Mouse (Mus musculus): ENCODE measurements around the gene Slc16a6. TPM values are rescaled to one million over a fixed set of nuclear protein-coding genes. Genes with fewer than 3 reads are reported as not detected.

Slc16a6 gene
- total and polyA plus RNA-seq, 3 experiments: 1.8 to 8.2 (median 4.9) TPM

- no peak for DNase-seq
- TF ChIP-seq CTCF (IDR thresholded peaks at IDR 0.05) (no peak), POLR2A (IDR thresholded peaks at IDR 0.05; ENCODE audit: insufficient read depth, low read depth, low read length) (no peak), EP300 (IDR thresholded peaks at IDR 0.05; ENCODE audit: insufficient read depth, low read depth, low read length) (no peak)
Observed at GRCm38 (mm10) chr11:109414802-109415201, 58.6 kb downstream of the Slc16a6 start.

GRCm38 (mm10) chr11:109413617-109414016 lies 59.8 kb downstream of the Slc16a6 start, which contains the start of gene 9930022D16Rik:
Gene 9930022D16Rik (plus strand): TSS chr11:109413917.
- 52% methylated on average over 6 of the region's 6 CpGs for WGBS
- no peaks in the 10 kb centered on the region for H3K27me3 ChIP-seq (ENCODE audit: control insufficient read depth, insufficient read depth, low read length)
- TF ChIP-seq POLR2A (IDR thresholded peaks at IDR 0.05; ENCODE audit: insufficient read depth, low read depth, low read length) (no peak), CTCF (IDR thresholded peaks at IDR 0.05) (no peak), EP300 (IDR thresholded peaks at IDR 0.05; ENCODE audit: insufficient read depth, low read depth, low read length) (no peak)
- H3K9ac ChIP-seq (ENCODE audit: low read depth, low read length): no peak within 1 kb of the TSS
- intact Hi-C loops (cut with DNase I): no loop called here
- H3K4me3 ChIP-seq: no peak within 1 kb of the TSS
- DNase-seq: no peak
- no peak within 1 kb of the TSS for H3K27ac ChIP-seq
- no peaks in the 10 kb centered on the region for H3K79me2 ChIP-seq (replicated peaks; ENCODE audit: control insufficient read depth, insufficient read depth, low read length)
- no peaks in the 10 kb centered on the region for H3K4me1 ChIP-seq (ENCODE audit: control insufficient read depth, insufficient read depth, low read length)
- no peaks in the 10 kb centered on the region for H3K36me3 ChIP-seq (ENCODE audit: control insufficient read depth, insufficient read depth, low read length)

More at GRCm38 (mm10) chr11:109414802-109415201, 58.6 kb downstream of the Slc16a6 start:
- Histone ChIP-seq H3K4me3 (no peak overlapping the region), H3K36me3 (ENCODE audit: control insufficient read depth, insufficient read depth, low read length) (no peaks in the 10 kb centered on the region), H3K9ac (ENCODE audit: low read depth, low read length) (no peak overlapping the region), H3K27me3 (ENCODE audit: control insufficient read depth, insufficient read depth, low read length) (no peaks in the 10 kb centered on the region), H3K27ac (no peak overlapping the region), H3K4me1 (ENCODE audit: control insufficient read depth, insufficient read depth, low read length) (no peaks in the 10 kb centered on the region), H3K79me2 (replicated peaks; ENCODE audit: control insufficient read depth, insufficient read depth, low read length) (no peaks in the 10 kb centered on the region)
- 95% methylated on average over 5 of the region's 5 CpGs for WGBS
- intact Hi-C loops (cut with DNase I): no loop called here

- Histone ChIP-seq H3K4me1 (ENCODE audit: control insufficient read depth, insufficient read depth, low read length) (no peaks in the 10 kb centered on the region), H3K36me3 (ENCODE audit: control insufficient read depth, insufficient read depth, low read length) (no peaks in the 10 kb centered on the region), H3K27me3 (ENCODE audit: control insufficient read depth, insufficient read depth, low read length) (no peaks in the 10 kb centered on the region), H3K79me2 (replicated peaks; ENCODE audit: control insufficient read depth, insufficient read depth, low read length) (no peaks in the 10 kb centered on the region), H3K27ac (no peak overlapping the region), H3K4me3 (no peak overlapping the region), H3K9ac (ENCODE audit: low read depth, low read length) (no peak overlapping the region)
- DNase-seq: no peak
- intact Hi-C loops (cut with DNase I): no loop called here
- WGBS: 81% methylated on average over 15 of the region's 15 CpGs
- TF ChIP-seq EP300 (IDR thresholded peaks at IDR 0.05; ENCODE audit: insufficient read depth, low read depth, low read length) (no peak), CTCF (IDR thresholded peaks at IDR 0.05) (no peak), POLR2A (IDR thresholded peaks at IDR 0.05; ENCODE audit: insufficient read depth, low read depth, low read length) (no peak)
Observed at GRCm38 (mm10) chr11:109410197-109410980, 63.0 kb downstream of the Slc16a6 start.

GRCm38 (mm10) chr11:109406431-109406830 lies 67.0 kb downstream of the Slc16a6 start:
- no peaks in the 10 kb centered on the region for H3K27me3 ChIP-seq (ENCODE audit: control insufficient read depth, insufficient read depth, low read length)
- no peak overlapping the region for H3K9ac ChIP-seq (ENCODE audit: low read depth, low read length)
- H3K27ac ChIP-seq: no peak overlapping the region
- no peaks in the 10 kb centered on the region for H3K36me3 ChIP-seq (ENCODE audit: control insufficient read depth, insufficient read depth, low read length)
- no peak overlapping the region for H3K4me3 ChIP-seq
- WGBS: 87% methylated on average over 5 of the region's 5 CpGs
- intact Hi-C loops (cut with DNase I): no loop called here
- no peaks in the 10 kb centered on the region for H3K79me2 ChIP-seq (replicated peaks; ENCODE audit: control insufficient read depth, insufficient read depth, low read length)
- no peaks in the 10 kb centered on the region for H3K4me1 ChIP-seq (ENCODE audit: control insufficient read depth, insufficient read depth, low read length)
- TF ChIP-seq POLR2A (IDR thresholded peaks at IDR 0.05; ENCODE audit: insufficient read depth, low read depth, low read length): no peak
- no peak for TF ChIP-seq CTCF (IDR thresholded peaks at IDR 0.05)
- no peak for TF ChIP-seq EP300 (IDR thresholded peaks at IDR 0.05; ENCODE audit: insufficient read depth, low read depth, low read length)
- DNase-seq: no peak

Small RNAs within 50 kb of the gene (microRNA-seq; reads per million reads assigned to microRNA genes)
- gene Gm25540: 0 reads per million in 2 experiments

Other genes starting within 250 kb of the Slc16a6 start
- under 1 TPM in 1 of 2 experiments, not detected in 1; 0.09 TPM for gene Rgs9, start 175.5 kb downstream of the Slc16a6 start, total RNA-seq (2021)
- 0.21 and 0.32 TPM in 2 replicates for gene Rgs9, start 175.5 kb downstream of the Slc16a6 start, polyA plus RNA-seq (2012; rRNA removed)
- gene Gna13, start 110.8 kb downstream of the Slc16a6 start, total RNA-seq (2021): 10 to 100 TPM; 30.8 to 30.9 TPM
- 12.7 and 21.1 TPM in 2 replicates for gene Gna13, start 110.8 kb downstream of the Slc16a6 start, polyA plus RNA-seq (2012; rRNA removed)
- not detected for gene 9930022D16Rik, start 59.7 kb downstream of the Slc16a6 start, total RNA-seq (2021)
- not detected in 2 replicates for gene 9930022D16Rik, start 59.7 kb downstream of the Slc16a6 start, polyA plus RNA-seq (2012; rRNA removed)
- 10 to 100 TPM; 50.2 to 57.5 TPM for gene Amz2, start 47.7 kb downstream of the Slc16a6 start, total RNA-seq (2021)
- 52.4 and 99.9 TPM in 2 replicates for gene Amz2, start 47.7 kb downstream of the Slc16a6 start, polyA plus RNA-seq (2012; rRNA removed)
- 1 to 10 TPM; 1.2 to 1.3 TPM for gene Arsg, start 224 bp downstream of the Slc16a6 start, total RNA-seq (2021)
- gene Arsg, start 224 bp downstream of the Slc16a6 start, polyA plus RNA-seq (2012; rRNA removed): 1.5 and 1.8 TPM in 2 replicates
- gene Wipi1, start 138.4 kb upstream of the Slc16a6 start, total RNA-seq (2021): 100 to 1,000 TPM in 1 of 2 experiments, 10 to 100 TPM in 1; 92.3 to 110 TPM
- 74.6 and 85.7 TPM in 2 replicates for gene Wipi1, start 138.4 kb upstream of the Slc16a6 start, polyA plus RNA-seq (2012; rRNA removed)
- gene Prkar1a, start 175.8 kb upstream of the Slc16a6 start, total RNA-seq (2021): 100 to 1,000 TPM; 363 to 378 TPM
- 169 and 248 TPM in 2 replicates for gene Prkar1a, start 175.8 kb upstream of the Slc16a6 start, polyA plus RNA-seq (2012; rRNA removed)
- 1 to 10 TPM; 5.8 to 6.3 TPM for gene Fam20a, start 248.7 kb upstream of the Slc16a6 start, total RNA-seq (2021)
- gene Fam20a, start 248.7 kb upstream of the Slc16a6 start, polyA plus RNA-seq (2012; rRNA removed): 6.1 and 7.9 TPM in 2 replicates